Mouse (Mus musculus): ENCODE data around the gene Prrg2. TPM values are rescaled to one million over a fixed set of nuclear protein-coding genes. Genes with fewer than 3 reads are reported as not detected.

Gene Prrg2
- polyA plus RNA-seq, 1 experiment from 2014 or later, result 10.5 TPM

DNA sequence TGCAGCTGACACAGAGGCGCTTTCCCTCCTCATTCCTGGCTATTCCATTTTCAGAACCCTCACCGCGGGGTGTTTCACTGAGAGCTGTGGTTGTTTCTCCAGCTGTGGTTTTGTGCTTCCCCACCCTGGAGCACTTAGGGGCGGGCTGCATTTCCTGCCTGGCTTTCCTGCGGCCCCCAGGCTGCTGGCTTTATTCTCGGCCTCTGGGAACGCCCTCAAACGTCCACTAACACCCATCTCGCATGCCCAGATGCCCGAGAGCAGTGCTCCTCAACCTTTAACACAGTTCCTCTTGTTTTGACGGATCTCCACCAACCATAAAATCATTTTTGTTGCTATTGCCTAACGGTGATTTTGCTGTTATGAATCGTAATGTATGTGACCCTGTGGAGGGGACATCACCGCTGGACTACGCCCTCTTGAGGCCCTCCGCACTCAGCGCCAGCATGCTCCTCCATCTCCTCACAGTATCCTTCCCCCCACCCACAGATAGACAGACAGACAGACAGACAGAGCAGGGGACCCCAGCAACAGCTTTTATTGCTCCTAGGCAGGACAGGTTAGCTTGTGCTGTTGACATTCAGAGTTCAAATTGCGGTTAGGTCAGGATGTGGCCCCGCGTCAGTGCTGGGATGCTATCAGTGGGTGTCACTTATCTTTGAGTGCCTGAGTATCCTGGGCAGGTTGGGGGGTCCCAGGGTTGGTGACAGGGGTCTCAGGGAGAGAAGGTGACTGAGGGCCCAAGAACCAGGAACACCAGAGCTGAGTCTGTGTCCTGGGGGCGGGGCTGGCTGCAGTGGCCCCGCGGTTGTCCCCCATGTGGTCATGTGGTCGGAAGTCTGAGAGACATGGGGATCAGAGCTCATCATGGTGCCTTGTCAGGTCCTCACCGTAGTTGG is 20.2 kb upstream of the Prrg2 start:
- H3K36me3 ChIP-seq (ENCODE audit: control insufficient read depth, insufficient read depth), result peaks cover 2% of the 10 kb centered on the region
- peak overlapping the region; percentile 44 for H3K4me2 ChIP-seq (ENCODE audit: low read depth, low read length)
- H3K27ac ChIP-seq (ENCODE audit: low read length), result peak overlapping the region; percentile 58
- 14% methylated on average over 25 of the region's 25 CpGs for WGBS (ENCODE audit: insufficient replicate concordance)
- H3K4me1 ChIP-seq (ENCODE audit: control insufficient read depth, low read depth, low read length), result peaks cover 14% of the 10 kb centered on the region
- H3K4me3 ChIP-seq (ENCODE audit: low read depth, low read length), result peak overlapping the region; percentile 22
- H3K9me3 ChIP-seq (replicated peaks; ENCODE audit: control insufficient read depth, low read length), result no peaks in the 10 kb centered on the region
- H3K9ac ChIP-seq (ENCODE audit: low read depth, low read length), result peak overlapping the region; percentile 17; the same call in 1 of the 2 replicates
- peak; percentile 33 for ATAC-seq (ENCODE audit: low read depth)
- H3K27me3 ChIP-seq (ENCODE audit: control insufficient read depth, insufficient read depth, low read depth, low read length), result no peaks in the 10 kb centered on the region

DNA sequence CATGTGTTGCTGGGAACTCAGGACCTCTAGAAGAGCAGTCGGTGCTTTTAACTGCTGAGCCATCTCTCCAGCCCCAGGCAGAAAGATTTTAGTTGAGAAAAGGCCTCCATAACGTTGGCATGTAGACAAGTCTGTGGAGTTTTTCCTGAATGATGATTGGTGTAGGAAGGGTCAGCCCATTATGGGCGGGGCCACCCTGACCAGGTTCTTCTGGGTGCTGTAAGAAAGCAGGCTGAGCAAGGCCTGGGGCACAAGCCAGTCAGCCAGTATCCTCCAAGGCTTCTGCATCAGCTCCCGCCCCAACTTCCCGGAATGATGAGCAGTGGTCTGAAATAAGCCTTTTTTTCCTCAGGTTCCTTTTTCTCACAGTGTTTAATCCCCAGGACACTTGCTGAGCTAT is 18.5 kb upstream of the Prrg2 start:
- no peak overlapping the region for H3K27ac ChIP-seq (ENCODE audit: low read length)

DNA sequence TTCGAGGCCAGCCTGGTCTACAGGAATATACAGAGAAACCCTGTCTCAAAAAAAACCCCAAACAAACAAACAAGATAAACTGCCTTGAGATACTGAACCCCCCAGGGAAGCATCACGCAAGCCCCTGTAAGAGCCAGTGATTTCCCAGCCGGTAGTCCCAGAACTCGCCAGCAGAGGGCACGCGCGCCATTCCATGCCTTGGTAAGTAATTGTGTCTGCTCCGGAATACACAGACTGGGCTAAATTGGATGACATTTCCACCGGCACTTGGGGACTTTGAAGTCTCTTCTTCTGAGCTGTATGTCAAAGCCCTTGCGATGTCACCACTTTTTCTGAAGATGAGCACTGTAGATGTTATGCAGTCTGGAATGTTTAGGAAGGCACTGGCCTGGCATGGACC is 17.4 kb upstream of the Prrg2 start:
- Histone ChIP-seq H3K4me2 (ENCODE audit: low read depth, low read length) (no peak overlapping the region), H3K9ac (ENCODE audit: low read depth, low read length) (no peak overlapping the region), H3K9me3 (replicated peaks; ENCODE audit: control insufficient read depth, low read length) (no peaks in the 10 kb centered on the region), H3K4me3 (ENCODE audit: low read depth, low read length) (no peak overlapping the region), H3K27ac (ENCODE audit: low read length) (no peak overlapping the region), H3K36me3 (ENCODE audit: control insufficient read depth, insufficient read depth) (peaks cover 7% of the 10 kb centered on the region), H3K4me1 (ENCODE audit: control insufficient read depth, low read depth, low read length) (peaks cover 16% of the 10 kb centered on the region), H3K27me3 (ENCODE audit: control insufficient read depth, insufficient read depth, low read depth, low read length) (no peaks in the 10 kb centered on the region)
- ATAC-seq (ENCODE audit: low read depth), result 0 out of 2 replicates have a peak, but pooled peaks have one; percentile 14
- WGBS (ENCODE audit: insufficient replicate concordance), result 1% methylated on average over 10 of the region's 10 CpGs

More for the DNA sequence above, 18.5 kb upstream of the Prrg2 start:
- Histone ChIP-seq H3K4me3 (ENCODE audit: low read depth, low read length) (no peak overlapping the region), H3K36me3 (ENCODE audit: control insufficient read depth, insufficient read depth) (peaks cover 7% of the 10 kb centered on the region), H3K9me3 (replicated peaks; ENCODE audit: control insufficient read depth, low read length) (no peaks in the 10 kb centered on the region), H3K9ac (ENCODE audit: low read depth, low read length) (no peak overlapping the region), H3K4me2 (ENCODE audit: low read depth, low read length) (no peak overlapping the region), H3K4me1 (ENCODE audit: control insufficient read depth, low read depth, low read length) (peaks cover 14% of the 10 kb centered on the region), H3K27me3 (ENCODE audit: control insufficient read depth, insufficient read depth, low read depth, low read length) (no peaks in the 10 kb centered on the region)
- no peak for ATAC-seq (ENCODE audit: low read depth)
- 60% methylated on average over 5 of the region's 5 CpGs for WGBS (ENCODE audit: insufficient replicate concordance)

DNA sequence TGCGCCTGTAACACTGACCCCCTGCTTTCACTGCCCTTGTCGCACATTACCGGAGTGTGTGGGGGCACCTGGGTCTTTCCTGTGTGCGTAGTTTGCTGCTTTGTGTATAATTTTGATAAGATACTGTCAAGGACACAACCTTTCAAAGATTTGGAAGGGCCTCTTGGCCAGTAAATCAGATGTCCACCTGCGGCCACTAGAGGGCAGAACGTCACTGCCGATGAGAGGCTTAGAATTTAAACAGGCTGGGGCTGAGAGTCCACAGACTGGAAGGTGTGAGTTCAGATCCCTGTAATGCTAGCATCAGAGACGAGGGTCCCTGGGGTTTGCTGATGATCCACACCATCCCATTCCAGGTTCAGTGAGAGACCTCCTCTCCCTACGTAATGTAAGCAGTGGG is 16.0 kb upstream of the Prrg2 start:
- no peak overlapping the region for H3K9ac ChIP-seq (ENCODE audit: low read depth, low read length)
- H3K27me3 ChIP-seq (ENCODE audit: control insufficient read depth, insufficient read depth, low read depth, low read length), result no peaks in the 10 kb centered on the region
- no peak overlapping the region for H3K4me3 ChIP-seq (ENCODE audit: low read depth, low read length)
- no peaks in the 10 kb centered on the region for H3K9me3 ChIP-seq (replicated peaks; ENCODE audit: control insufficient read depth, low read length)
- 20% methylated on average over 9 of the region's 9 CpGs for WGBS (ENCODE audit: insufficient replicate concordance)
- no peak for ATAC-seq (ENCODE audit: low read depth)
- peaks cover 16% of the 10 kb centered on the region for H3K4me1 ChIP-seq (ENCODE audit: control insufficient read depth, low read depth, low read length)
- no peak overlapping the region for H3K4me2 ChIP-seq (ENCODE audit: low read depth, low read length)
- H3K27ac ChIP-seq (ENCODE audit: low read length), result no peak overlapping the region
- H3K36me3 ChIP-seq (ENCODE audit: control insufficient read depth, insufficient read depth), result peaks cover 7% of the 10 kb centered on the region

DNA sequence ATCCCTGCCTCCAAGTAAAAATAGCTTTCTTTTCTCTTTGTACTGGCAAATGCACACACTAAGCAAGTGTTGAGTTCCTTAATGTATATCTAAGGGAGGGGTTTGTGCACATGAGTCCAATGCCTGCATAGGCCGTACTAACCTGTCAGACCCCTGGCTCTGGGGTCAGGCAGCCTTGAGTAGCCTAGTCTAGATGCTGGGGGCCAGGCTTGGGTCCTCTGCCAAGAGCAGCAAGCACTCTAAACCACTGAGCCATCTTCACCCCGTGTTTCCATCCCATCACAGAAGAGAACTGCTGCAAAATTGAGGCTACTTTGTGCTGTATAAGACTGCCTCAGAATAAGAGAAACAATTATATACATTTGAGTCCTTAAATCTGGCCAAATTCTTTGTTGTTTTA is 15.4 kb upstream of the Prrg2 start:
- Histone ChIP-seq H3K9me3 (replicated peaks; ENCODE audit: control insufficient read depth, low read length) (no peaks in the 10 kb centered on the region), H3K4me2 (ENCODE audit: low read depth, low read length) (no peak overlapping the region), H3K9ac (ENCODE audit: low read depth, low read length) (no peak overlapping the region), H3K4me1 (ENCODE audit: control insufficient read depth, low read depth, low read length) (peaks cover 13% of the 10 kb centered on the region), H3K27me3 (ENCODE audit: control insufficient read depth, insufficient read depth, low read depth, low read length) (no peaks in the 10 kb centered on the region), H3K4me3 (ENCODE audit: low read depth, low read length) (no peak overlapping the region), H3K36me3 (ENCODE audit: control insufficient read depth, insufficient read depth) (peaks cover 7% of the 10 kb centered on the region), H3K27ac (ENCODE audit: low read length) (no peak overlapping the region)
- ATAC-seq (ENCODE audit: low read depth), result no peak
- WGBS (ENCODE audit: insufficient replicate concordance), result 76% methylated on average over 2 of the region's 2 CpGs

DNA sequence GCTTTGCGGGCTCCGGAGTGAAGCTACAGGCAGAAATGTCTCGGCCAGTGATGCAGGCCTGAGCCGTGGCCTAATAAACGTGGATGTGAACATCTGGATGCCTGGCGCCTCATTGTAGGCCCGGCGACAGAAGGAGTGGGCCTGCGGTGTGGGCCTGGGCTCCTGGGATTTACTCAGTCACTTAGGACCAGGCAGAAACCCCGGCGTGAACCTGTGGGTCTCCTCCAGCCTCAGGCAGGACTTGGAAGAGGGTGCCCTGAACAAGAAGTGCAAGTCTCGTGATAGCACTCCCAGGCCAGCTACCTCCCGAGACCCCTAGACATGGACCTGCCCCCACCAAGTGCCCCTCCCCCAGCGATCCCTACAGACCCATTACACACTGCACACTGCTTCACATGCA is 14.8 kb upstream of the Prrg2 start:
- Histone ChIP-seq H3K27me3 (ENCODE audit: control insufficient read depth, insufficient read depth, low read depth, low read length) (no peaks in the 10 kb centered on the region), H3K4me1 (ENCODE audit: control insufficient read depth, low read depth, low read length) (peaks cover 8% of the 10 kb centered on the region), H3K4me2 (ENCODE audit: low read depth, low read length) (no peak overlapping the region), H3K9me3 (replicated peaks; ENCODE audit: control insufficient read depth, low read length) (no peaks in the 10 kb centered on the region), H3K4me3 (ENCODE audit: low read depth, low read length) (no peak overlapping the region), H3K27ac (ENCODE audit: low read length) (no peak overlapping the region), H3K9ac (ENCODE audit: low read depth, low read length) (no peak overlapping the region), H3K36me3 (ENCODE audit: control insufficient read depth, insufficient read depth) (peaks cover 7% of the 10 kb centered on the region)
- WGBS (ENCODE audit: insufficient replicate concordance), result 87% methylated on average over 14 of the region's 14 CpGs
- no peak for ATAC-seq (ENCODE audit: low read depth)

DNA sequence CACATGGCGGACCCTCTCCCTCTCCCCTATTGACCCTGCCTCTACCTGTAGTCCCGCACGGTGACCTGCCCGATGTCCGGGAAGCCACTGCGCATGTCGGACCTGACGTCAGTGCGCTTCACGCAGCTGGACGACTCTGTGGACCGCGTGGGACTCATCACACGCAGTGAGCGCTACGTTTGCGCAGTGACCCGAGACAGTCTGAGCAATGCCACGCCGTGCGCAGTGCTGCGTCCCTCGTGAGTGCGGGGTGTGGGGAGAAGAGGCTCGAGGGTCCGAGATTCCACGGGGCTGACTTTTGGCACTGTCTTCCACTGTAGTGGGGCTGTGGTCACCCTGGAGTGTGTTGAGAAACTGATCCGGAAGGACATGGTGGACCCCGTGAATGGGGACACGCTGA is 14.0 kb upstream of the Prrg2 start:
- Histone ChIP-seq H3K36me3 (ENCODE audit: control insufficient read depth, insufficient read depth) (peaks cover 7% of the 10 kb centered on the region), H3K9me3 (replicated peaks; ENCODE audit: control insufficient read depth, low read length) (no peaks in the 10 kb centered on the region), H3K4me1 (ENCODE audit: control insufficient read depth, low read depth, low read length) (peaks cover 5% of the 10 kb centered on the region), H3K9ac (ENCODE audit: low read depth, low read length) (no peak overlapping the region), H3K4me3 (ENCODE audit: low read depth, low read length) (no peak overlapping the region), H3K27me3 (ENCODE audit: control insufficient read depth, insufficient read depth, low read depth, low read length) (no peaks in the 10 kb centered on the region), H3K4me2 (ENCODE audit: low read depth, low read length) (no peak overlapping the region), H3K27ac (ENCODE audit: low read length) (no peak overlapping the region)
- 90% methylated on average over 30 of the region's 30 CpGs for WGBS (ENCODE audit: insufficient replicate concordance)
- ATAC-seq (ENCODE audit: low read depth), result no peak

DNA sequence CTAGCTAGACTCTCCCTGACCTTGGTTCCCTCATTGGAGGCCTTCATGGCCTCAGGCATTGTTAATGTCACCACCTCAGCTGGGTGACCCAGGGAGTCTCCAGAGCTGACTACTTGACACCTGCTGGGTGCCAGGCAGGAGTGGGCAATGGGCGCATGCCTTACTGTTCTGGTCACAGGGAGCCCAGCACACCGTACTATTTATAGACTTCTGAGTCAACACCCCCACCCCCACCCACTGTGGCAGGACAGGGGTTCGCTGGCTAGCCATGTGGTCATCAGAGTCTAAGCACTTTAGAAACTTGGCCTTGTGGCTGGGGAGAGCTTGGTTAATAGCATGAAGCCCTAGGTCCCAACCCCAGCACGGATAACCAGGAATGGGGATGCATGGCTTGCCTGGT is 12.9 kb upstream of the Prrg2 start:
- H3K9me3 ChIP-seq (replicated peaks; ENCODE audit: control insufficient read depth, low read length), result no peaks in the 10 kb centered on the region
- H3K4me2 ChIP-seq (ENCODE audit: low read depth, low read length), result no peak overlapping the region
- no peak overlapping the region for H3K27ac ChIP-seq (ENCODE audit: low read length)
- ATAC-seq (ENCODE audit: low read depth), result peak; percentile 47
- H3K27me3 ChIP-seq (ENCODE audit: control insufficient read depth, insufficient read depth, low read depth, low read length), result no peaks in the 10 kb centered on the region
- peaks cover 7% of the 10 kb centered on the region for H3K36me3 ChIP-seq (ENCODE audit: control insufficient read depth, insufficient read depth)
- 56% methylated on average over 4 of the region's 4 CpGs for WGBS (ENCODE audit: insufficient replicate concordance)
- H3K4me1 ChIP-seq (ENCODE audit: control insufficient read depth, low read depth, low read length), result peaks cover 5% of the 10 kb centered on the region
- H3K4me3 ChIP-seq (ENCODE audit: low read depth, low read length), result no peak overlapping the region
- no peak overlapping the region for H3K9ac ChIP-seq (ENCODE audit: low read depth, low read length)

DNA sequence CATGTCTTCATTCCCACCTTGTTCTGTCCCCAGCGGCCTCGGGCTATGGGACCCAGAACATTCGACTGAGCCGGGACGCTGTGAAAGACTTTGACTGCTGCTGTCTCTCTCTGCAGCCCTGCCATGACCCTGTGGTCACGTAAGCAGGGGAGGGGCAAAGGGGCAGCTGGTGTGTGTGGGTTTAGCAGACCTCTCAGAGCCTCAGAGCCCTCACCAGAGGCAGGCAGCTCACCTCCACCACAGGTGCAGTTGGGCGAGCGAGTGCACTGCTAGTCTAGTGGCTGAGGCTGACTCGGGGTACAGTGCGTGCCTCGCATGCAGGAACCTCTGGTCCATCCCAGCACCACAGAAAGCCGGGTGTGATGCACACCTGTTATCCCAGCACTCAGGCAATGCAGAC is 11.5 kb upstream of the Prrg2 start:
- Histone ChIP-seq H3K9ac (ENCODE audit: low read depth, low read length) (no peak overlapping the region), H3K4me1 (ENCODE audit: control insufficient read depth, low read depth, low read length) (peaks cover 2% of the 10 kb centered on the region), H3K9me3 (replicated peaks; ENCODE audit: control insufficient read depth, low read length) (no peaks in the 10 kb centered on the region), H3K27me3 (ENCODE audit: control insufficient read depth, insufficient read depth, low read depth, low read length) (no peaks in the 10 kb centered on the region), H3K4me2 (ENCODE audit: low read depth, low read length) (no peak overlapping the region), H3K27ac (ENCODE audit: low read length) (no peak overlapping the region), H3K4me3 (ENCODE audit: low read depth, low read length) (no peak overlapping the region), H3K36me3 (ENCODE audit: control insufficient read depth, insufficient read depth) (peaks cover 7% of the 10 kb centered on the region)
- 0 out of 2 replicates have a peak, but pooled peaks have one; percentile 7 for ATAC-seq (ENCODE audit: low read depth)
- WGBS (ENCODE audit: insufficient replicate concordance), result 77% methylated on average over 12 of the region's 12 CpGs
